Mouse (Mus musculus) left cerebral cortex, postnatal 36 days (tissue): ENCODE data around the gene Ccdc103. TPM values are rescaled to one million over a fixed set of nuclear protein-coding genes. Genes with fewer than 3 reads are reported as not detected.

Source experiments
- DNase-seq, 2 experiments: peaks; one replicate each; pipeline ENCODE4 v3.0.0; 2021 to 2022; ENCODE audit warnings: low spot score in 2 of 2, mixed read lengths in 1 of 2
- intact Hi-C: fragments of 180-260 bp; cut with DNase I; formaldehyde crosslinking; loops from one replicate; pipeline ENCODE4 v1.15.1; 2025
- total RNA-seq, 2 experiments: library from RNA; stranded (reverse); gene quantifications; 2 replicates each; pipeline ENCODE4 v1.2.3; 2021

Ccdc103 gene
- total RNA-seq: 1 to 10 TPM; 2.0 to 3.6 TPM

DNA sequence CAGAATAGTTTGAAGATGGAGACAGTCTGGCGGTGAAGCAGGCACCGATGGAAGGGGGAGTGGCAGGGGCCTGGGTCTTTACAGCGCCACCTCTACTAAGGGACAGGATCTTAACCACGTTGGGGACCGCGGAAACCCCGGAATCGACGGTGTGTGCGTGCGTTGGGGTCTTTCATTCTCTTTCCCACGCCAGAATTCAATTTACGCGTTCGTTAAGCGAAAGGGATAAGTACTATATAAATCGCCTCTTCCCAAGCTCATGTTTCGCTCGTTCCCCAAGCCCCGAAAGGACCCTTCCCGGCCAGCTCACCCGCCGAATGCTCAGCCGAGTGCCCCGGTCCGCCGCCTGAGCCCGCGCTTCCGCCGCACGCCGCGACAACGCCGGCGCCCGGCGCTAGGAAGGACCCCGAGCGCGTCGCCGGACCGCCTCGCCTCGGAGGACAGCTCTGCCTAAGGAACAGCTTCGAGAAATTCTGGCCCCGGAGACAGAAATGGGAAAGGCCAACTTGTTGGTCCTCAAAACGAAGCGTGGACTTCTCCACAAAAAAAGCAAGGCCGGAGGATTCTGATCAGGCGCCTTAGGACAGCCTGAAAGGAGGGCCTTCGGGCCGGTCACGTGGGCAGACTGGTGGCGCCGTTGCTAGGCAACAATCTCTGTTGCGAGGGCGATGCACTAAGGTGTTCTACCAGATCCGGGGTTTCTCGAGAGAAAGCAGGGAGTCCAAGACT is at the start of gene Ccdc103, which contains the start of gene Eftud2:
TSS of gene Ccdc103 (plus strand) at position 620 of the 729 bp plus-strand sequence.
TSS of gene Eftud2 (minus strand) at position 401 of the 729 bp plus-strand sequence.
- intact Hi-C loops: loop anchor here (5.0 kb wide), 1 partner anchor 157 kb away; no protein-coding TSS in a partner anchor
- peak; percentile 95 for DNase-seq

DNA sequence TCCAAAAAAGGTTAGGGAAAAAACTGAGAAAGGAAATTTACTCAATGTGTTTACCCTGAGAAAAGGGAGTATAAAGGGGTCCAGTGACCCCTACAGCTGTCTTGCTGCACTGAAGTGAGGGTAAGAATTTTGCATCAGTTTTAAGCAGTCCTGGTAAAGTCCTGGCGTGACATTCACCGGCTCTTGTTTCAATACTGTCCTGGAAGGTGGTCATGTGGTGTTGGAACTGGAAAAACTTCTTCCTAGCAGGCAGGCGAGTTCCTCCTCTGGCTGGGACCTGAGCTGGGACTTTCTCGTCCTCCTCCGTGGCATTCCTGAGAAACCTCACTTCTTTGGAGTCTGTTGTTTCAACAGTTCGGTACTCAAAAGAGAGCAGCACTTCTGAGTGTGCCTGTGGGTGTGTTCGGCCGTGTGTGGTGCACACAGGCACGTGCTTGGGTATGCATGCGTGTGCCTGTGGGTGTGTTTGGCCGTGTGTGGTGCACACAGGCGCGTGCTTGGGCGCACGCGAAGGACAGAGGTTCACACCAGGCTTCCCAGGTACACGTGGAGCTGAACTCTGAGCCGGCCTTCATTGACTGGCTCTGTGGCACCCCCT is 48.2 kb upstream of the Ccdc103 start:
- DNase-seq: no peak
- intact Hi-C loops: no loop called here

DNA sequence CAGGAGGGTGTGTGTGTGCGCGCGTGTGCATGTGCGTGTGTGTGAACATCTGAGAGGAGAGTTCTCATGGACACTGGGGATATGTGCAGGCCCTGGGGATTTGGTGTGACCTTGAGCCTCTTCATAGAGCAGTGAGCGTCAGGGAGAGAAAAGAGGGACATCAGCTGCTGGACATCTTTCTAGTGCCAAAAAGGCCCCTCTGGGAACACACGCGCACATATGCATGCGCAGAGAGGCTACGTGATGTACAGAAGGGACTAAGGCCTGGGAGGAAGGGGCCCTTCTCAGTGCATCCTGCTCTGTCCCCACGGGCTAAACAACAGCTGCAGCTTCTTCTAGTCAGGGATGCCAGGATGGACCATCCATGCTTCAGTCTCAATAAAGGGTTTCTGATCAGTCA is 46.8 kb upstream of the Ccdc103 start:
- intact Hi-C loops: no loop called here
- DNase-seq: no peak

DNA sequence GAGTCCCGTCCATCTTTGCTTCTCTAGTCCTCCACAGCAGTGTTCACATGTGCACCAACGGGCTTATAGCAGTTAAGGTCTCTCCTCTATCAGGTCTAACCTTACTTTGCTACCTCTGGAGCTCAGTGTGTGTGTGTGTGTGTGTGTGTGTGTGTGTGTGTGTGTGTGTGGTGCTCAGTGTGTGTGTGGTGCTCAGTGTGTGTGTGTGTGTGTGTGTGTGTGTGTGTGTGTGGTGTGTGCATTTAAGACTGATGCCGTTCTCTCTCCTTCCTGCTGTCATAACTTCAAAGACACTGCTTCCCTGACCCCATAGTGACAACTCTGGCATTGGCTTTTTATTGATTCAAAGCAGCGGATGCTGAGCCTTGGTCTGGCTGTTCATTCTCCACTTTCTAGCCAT is 45.5 kb upstream of the Ccdc103 start, which contains the start of gene Higd1b:
TSS of gene Higd1b (plus strand) at position 301 of the 400 bp plus-strand sequence.
- no peak for DNase-seq
- intact Hi-C loops: no loop called here

DNA sequence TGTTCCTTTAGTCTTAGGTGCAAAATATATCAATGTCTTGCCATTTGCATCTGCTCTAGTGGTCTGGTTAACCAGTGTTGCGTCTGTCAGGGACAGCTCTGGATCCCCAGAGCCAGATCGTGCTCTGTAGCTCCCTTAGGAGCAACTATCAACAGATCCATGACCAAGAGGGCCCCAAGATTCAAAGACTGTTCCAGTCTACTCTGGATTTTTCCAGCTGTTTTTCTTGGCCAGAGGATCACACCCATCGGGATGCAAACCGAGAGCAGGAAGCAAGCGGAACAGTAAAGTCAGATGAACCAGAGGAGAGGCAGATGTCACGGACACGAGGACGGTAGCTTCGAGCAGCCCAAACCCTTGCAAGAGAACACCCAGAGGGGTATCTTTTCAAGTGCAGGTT is 44.9 kb upstream of the Ccdc103 start:
- intact Hi-C loops: no loop called here
- DNase-seq: no peak

DNA sequence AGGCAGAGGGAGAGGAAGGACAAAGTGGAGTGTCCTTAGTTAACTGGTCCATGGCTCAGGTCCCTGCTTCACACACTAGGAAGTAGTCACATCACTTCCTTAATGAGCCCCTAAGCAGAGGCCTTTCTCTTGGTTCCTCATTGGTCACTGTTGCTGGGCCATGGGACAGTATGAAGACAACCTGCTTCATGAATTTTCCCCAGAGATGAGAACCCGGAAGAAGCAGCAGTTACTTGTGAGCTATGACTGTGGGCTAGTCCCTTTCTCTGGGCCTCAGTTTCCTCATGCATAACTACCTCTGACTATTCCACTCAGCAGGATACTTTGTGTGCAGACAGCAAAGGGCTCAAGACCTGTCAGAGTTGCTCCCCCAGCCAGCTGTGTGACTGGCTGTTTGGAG is 43.6 kb upstream of the Ccdc103 start:
- no peak for DNase-seq
- intact Hi-C loops: no loop called here

DNA sequence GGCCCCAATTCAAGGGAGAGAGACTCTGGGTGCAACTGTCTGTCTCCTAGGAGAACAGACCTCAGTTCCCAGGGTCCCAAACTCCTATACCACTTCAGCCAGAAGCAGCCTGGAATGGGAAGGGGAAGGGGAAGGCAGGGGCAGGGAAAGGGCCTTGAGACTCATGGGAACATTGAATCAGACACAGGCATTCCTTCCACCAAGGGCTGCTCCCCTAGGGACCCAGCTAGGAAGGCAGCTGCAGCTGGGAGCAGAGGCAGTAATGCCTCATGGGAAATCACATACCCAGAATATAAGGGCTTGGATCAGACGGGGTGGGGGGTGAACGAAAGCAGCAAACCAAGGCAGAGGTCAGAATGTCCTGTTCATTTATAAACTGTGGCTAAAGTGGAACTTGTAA is 42.9 kb upstream of the Ccdc103 start:
- intact Hi-C loops: no loop called here
- no peak for DNase-seq

DNA sequence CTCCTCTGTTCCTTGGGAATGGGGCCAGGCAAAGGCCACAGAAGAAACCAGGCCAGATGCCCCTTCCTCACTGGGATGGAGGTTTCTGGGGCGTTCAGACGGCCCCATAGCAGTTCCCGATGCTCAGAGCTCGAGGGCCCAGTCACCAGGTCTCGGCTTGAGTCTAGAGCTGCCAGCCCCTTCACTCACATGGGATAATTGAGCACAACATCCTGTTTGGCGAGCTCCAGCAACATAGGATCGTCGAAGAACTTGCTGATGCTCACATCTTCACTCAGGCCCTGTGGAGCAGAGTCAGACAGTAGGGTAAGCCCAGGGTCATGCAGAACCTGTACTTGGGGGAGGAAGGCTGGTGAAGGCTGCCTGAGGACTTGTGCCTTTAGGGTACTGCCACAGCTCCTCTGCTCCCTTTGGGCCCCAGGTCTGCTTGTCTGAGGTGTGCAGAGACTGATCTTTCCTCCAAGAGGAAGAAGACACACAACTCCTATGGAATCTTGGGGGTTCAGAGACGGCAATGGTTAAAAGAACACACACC is 42.3 kb upstream of the Ccdc103 start:
- intact Hi-C loops: no loop called here
- DNase-seq: no peak

DNA sequence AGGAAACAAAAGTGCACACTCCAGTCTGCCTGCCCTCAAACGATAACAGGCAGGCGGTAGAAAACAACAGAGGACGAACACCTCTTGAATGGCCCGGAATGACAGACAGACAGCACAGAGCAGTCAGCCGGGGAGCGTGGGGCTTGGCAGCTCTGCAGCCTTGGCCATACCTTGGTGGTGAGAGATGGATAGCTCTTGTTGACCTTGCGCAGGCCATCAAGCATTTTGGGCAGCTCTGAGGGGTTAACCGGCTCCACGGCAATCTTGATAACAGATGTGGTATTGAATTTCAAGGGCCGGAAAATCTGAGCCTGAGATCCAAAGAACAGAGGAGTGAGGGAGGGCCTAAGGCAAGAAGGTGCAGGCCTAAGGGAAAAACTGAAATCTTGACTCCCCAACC is 35.1 kb upstream of the Ccdc103 start:
- intact Hi-C loops: no loop called here
- DNase-seq: no peak

DNA sequence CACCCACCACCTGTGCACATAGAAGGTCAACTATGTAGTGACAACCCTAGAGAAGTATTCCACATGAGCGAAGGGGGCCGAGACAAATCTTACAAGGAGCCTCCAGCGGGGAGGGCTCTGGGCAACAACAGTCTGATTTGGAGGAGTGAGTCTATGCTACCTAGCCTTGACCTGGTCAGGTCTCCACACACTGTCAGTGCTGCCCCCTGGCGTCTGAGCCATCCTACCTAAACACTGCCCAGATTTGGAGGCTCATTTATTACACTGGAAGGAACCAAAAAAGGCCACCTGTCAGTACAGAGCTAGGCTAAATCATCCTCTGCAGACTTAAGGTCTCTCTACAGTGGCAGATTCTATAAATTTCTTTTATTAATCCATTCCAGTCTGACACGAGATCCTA is 29.1 kb upstream of the Ccdc103 start:
- intact Hi-C loops: no loop called here
- no peak for DNase-seq

DNA sequence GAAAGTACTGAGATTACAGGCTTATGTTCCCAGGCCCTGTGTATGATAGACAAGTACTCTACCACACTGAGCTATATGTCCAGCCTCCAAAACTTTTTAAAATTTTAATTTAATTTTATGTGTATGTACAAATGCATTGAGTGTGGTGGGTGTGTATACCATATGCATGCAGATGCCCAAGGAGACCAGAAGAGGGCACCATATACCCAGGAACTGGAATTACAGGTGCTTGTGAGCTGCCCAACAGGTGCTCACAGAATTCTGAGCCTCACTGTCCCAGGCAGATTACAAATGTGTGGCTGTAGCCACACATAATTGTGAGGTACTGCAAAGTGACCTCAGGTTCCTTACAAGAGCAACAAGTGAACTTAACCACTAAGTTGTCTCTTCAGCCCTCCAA is 27.2 kb upstream of the Ccdc103 start:
- DNase-seq: no peak
- intact Hi-C loops: no loop called here

DNA sequence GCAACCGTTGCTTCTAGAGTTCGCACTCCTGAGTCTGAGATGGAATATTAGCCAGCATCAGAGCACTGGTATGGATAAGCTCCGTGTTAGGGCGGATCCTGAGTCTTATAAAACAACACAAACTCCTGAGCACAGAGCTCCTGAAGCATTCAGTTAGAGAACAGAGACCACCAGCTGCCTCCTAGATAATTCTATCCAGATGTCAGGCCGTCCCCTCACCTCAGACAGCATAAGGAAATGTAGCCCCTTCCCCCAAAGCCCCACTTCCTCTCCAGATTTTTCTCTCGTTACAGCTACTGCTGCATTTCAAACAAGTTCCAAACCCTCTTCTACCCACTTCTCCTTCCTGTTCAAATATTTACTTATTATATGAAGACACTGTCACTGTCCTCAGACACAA is 25.1 kb upstream of the Ccdc103 start:
- intact Hi-C loops: no loop called here
- no peak for DNase-seq

DNA sequence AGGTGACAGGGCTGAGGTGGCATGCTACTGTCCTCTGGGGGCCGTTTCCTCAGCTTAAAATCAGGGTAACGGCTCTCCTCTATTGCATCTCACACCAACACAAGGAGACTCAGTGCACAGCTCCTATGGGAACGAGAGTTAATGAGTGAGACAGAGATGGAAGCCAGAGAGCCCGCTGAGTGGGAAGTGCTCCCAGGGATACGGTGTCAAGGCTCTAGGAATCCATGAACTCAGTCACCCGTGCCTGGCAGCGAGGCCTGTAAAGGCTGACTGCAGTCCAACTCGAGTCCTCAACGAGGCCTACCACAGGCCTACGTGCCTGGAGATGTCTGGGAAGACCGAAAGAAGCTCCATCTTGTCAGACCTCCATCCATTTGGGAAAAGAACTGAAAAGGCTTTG is 22.1 kb upstream of the Ccdc103 start:
- no peak for DNase-seq
- intact Hi-C loops: no loop called here

DNA sequence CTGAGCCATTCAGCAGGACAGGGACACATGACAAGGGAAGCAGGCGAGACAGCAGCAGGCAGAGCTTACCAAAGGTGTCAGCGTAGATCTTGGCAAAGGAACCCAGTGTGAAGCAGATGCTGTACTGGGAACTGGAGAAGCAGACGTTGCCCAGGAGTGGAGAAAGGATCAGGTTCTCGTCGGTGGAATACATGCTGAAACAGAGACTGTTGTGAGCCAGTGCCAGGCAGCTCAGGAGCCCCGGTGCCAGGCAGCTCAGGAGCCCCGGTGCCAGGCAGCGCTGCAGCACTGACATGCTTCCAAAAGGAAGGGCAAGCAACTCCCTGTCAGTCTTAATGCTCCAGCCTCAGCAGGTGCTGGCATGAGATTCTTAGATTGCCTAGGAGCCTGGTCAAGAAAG is 21.1 kb upstream of the Ccdc103 start:
- peak; percentile 34 to 56 for DNase-seq
- intact Hi-C loops: loop anchor here (5.0 kb wide), 1 partner anchor 123 kb away; no protein-coding TSS in a partner anchor

DNA sequence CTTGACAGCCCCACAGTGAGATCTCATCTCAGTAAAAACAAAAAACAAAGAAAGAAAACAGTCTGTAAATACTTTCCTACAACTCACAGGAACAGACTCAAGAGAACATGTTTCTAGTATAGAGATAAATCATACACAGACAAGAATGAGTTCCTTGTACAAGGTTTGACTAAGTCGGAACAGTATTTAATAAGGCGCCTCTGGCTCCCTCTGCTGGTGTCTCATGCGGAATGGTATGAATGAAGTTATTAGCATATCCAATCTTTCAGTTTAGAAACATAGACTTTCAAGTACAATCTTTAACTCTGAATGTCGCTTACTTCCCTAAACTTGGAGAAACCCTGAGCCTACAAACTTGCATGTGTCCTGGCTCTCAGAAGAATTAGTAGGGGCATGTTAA is 16.7 kb upstream of the Ccdc103 start:
- DNase-seq: peak in 1 of 2 experiments; percentile 43
- intact Hi-C loops: loop anchor here (2.0 to 5.0 kb wide), 2 partner anchors 89 to 127 kb away; no protein-coding TSS in a partner anchor

DNA sequence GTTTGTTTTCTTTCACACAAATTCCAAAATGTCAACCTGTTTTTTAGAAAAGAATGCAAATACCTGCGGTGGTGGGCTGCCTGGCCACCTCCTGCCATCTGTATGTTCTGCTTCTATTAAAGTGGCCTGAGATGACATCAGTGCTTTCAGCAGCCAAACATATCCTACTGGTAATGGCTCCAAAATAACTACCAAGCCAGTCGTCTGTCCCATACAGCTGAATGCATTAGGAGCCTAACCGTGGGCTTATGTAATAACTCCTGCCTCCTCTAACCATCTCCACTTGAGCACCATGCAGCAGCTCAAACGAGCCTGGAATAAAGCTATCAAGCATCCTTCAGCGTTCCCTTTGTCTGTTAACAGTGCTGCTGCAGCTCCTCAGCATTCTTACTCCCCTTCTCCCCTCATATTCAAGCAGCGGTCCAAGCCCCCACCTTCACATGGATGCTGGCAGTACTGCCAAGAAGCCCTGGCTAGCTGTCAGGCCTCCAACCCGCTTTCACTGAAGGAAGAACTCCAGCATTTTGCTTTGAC is 6.1 kb upstream of the Ccdc103 start:
- peak; percentile 59 to 70 for DNase-seq
- intact Hi-C loops: no loop called here

DNA sequence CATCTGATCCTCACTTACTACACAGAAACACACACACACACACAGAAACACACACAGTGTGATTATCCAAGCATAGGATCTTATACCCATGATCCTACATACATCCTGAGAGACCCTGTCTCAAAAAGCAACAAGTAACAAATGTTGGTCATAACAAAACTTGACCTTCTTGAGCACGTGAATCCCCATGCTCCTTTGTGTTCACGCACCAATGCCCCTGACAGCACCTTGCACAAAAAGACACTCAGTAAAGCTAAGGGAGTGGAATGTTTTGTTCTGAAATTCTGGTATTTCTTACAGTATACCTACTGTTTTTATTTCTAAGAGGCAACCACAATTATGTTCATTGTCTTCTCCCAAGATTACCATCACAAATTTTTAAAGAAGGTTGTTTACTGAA is 1.4 kb upstream of the Ccdc103 start:
- intact Hi-C loops: no loop called here
- no peak for DNase-seq

DNA sequence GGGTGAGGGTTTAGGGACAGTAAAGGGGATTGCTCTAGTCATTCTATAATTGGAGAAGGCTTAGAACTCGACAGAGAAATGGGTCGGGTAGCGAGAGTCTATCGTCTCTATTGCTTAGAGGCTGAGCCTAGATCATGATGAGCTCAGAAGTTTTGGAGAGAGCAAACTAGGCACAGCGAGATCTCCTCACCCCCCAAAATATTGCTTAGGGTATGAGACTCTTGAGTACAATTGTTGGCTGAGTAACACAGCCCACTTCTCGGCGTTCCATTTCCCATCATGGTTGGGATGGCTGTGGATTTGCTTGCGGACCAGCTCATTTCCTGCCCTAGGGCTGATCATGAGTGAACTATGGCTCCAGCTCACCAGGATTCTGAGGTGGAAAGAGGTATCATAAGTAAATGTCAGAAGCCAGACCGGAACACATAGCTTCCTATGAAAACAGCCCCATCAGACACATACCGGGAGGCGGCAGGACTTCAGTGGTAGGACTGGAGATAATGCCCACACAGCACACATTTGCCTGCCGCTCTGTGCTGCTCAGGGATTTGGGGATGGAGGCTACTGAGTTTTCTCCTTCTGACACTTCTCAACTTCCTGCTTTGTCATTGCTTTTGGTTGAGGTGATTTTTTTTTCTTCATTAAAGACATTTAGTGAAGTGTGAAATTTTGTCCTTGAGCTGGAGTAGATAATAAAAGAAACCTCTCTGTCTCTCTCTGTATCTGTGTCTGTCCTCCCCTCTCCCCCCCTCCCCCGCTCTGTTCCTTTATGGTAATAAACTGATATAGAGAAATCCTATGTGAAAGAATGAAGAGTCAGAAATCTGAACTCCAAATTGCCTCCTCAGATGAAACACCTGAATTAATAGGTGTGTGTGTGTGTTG is 552 bp downstream of the Ccdc103 start:
- intact Hi-C loops: loop anchor here (5.0 kb wide), 1 partner anchor 156 kb away; no protein-coding TSS in a partner anchor
- DNase-seq: peak in 1 of 2 experiments; percentile 39

DNA sequence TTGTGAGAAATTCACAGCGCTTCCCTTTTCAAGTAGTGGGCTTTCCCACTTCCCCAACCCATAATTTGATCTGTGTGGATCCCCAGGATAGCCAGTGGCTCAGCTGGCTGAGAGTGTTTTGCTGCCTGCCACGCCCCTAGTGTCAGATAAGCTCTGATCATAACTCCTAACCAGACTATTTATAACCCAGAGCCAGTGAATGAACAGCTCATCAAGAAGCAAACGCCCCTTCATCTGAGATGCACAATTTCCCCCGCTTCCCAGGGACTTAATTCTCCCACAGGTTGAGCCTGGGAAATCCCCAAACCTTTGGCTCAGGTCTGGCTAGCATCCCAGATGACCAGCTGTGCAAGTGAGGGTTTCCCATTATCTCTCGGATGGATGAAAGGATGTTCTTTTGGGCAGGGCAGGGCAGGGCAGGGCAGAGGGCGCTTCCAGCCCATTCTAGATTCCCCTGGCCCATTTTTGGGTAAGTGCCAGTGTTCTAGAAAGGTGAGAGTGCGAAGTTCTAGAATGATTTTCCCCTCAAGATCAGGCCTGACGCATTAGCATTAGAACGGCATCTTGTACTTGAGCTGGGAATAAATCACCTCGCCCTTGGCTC is 3.7 kb downstream of the Ccdc103 start, which contains the start of gene Fam187a:
TSS of gene Fam187a (plus strand) at position 554 of the 604 bp plus-strand sequence.
- intact Hi-C loops: loop anchor here (5.0 kb wide), 1 partner anchor 153 kb away; no protein-coding TSS in a partner anchor
- no peak for DNase-seq
